Mouse (Mus musculus) forebrain, embryonic 14.5 days (tissue): ENCODE results near the gene Fcrl1. TPM values are rescaled to one million over a fixed set of nuclear protein-coding genes. Genes with fewer than 3 reads are reported as not detected.

Experiments used
- ATAC-seq: fragments of 200-750 bp; cut with Nextera tagmentation; 2 replicates; pipeline ENCODE4 v1.8.0; 2017; ENCODE audit warnings: mild to moderate bottlenecking, moderate library complexity
- DNase-seq: peaks from one replicate; pipeline ENCODE4 v3.0.0-alpha.2; 2015; ENCODE audit warnings: low spot score
- H3K27ac ChIP-seq: fragments of 300-500 bp; sonication (generic); 2 replicates; pipeline ENCODE4 v1.5.1; 2014; ENCODE audit warnings: low read depth, mild to moderate bottlenecking, control low read depth, low read length, moderate library complexity
- H3K27me3 ChIP-seq: fragments of 300-500 bp; sonication (generic); replicated peaks from 2 replicates; pipeline ENCODE4 v1.6.1; 2014; ENCODE audit warnings: low read length, control low read depth, mixed read lengths; ENCODE audit not compliant: control insufficient read depth, insufficient read depth
- H3K36me3 ChIP-seq: fragments of 300-500 bp; sonication (generic); 2 replicates; pipeline ENCODE4 v1.6.1; 2014; ENCODE audit warnings: low read length, control low read depth; ENCODE audit not compliant: control insufficient read depth, insufficient read depth
- H3K4me1 ChIP-seq: fragments of 300-500 bp; sonication (generic); 2 replicates; pipeline ENCODE4 v1.6.1; 2014; ENCODE audit warnings: antibody characterized with exemption, low read length, control low read depth; ENCODE audit not compliant: control insufficient read depth, insufficient read depth
- H3K4me2 ChIP-seq: fragments of 300-500 bp; sonication (generic); 2 replicates; pipeline ENCODE4 v1.6.1; 2014; ENCODE audit warnings: mild to moderate bottlenecking, control low read depth, low read length
- H3K4me3 ChIP-seq: fragments of 300-500 bp; sonication (generic); 2 replicates; pipeline ENCODE4 v1.5.1; 2014; ENCODE audit warnings: low read depth, low read length, control low read depth
- H3K9ac ChIP-seq: fragments of 300-500 bp; sonication (generic); 2 replicates; pipeline ENCODE4 v1.6.1; 2014; ENCODE audit warnings: mild to moderate bottlenecking, low read length, control low read depth, moderate library complexity
- H3K9me3 ChIP-seq: fragments of 300-500 bp; sonication (generic); replicated peaks from 2 replicates; pipeline ENCODE4 v1.6.1; 2016; ENCODE audit warnings: low read length, control low read depth, mixed read lengths; ENCODE audit not compliant: control insufficient read depth
- WGBS: fragments of 180-500 bp; shearing (Covaris S2); extraction: QIAGEN DNeasy Blood & Tissue Kit; methylation state at CpG from one replicate; pipeline ENCODE4 v1.1.7; 2014; 5-methylcytosine and 5-hydroxymethylcytosine counted together
- polyA plus RNA-seq: library from polyadenylated mRNA; unstranded; fragments of >200 nt; fragmentation: Nextera tagmentation; extraction: Ambion mirVana; gene quantifications from 2 replicates; pipeline ENCODE4 v1.2.1, GENCODE M21; 2014

Gene Fcrl1
- polyA plus RNA-seq, 1 experiment from 2014 or later: 0.11 TPM

GRCm38 (mm10) chr3:87401321-87401720 is 25.1 kb downstream of the Fcrl1 start:
- no peaks in the 10 kb centered on the region for H3K4me1 ChIP-seq
- WGBS: 68% methylated on average over 5 of the region's 5 CpGs
- H3K4me3 ChIP-seq: no peak overlapping the region
- H3K9me3 ChIP-seq: no peaks in the 10 kb centered on the region
- no peaks in the 10 kb centered on the region for H3K27me3 ChIP-seq
- H3K36me3 ChIP-seq: no peaks in the 10 kb centered on the region
- no peak overlapping the region for H3K27ac ChIP-seq
- H3K9ac ChIP-seq: no peak overlapping the region
- H3K4me2 ChIP-seq: no peak overlapping the region
- no peak for ATAC-seq
- no peak for DNase-seq

- Histone ChIP-seq H3K4me3 (no peak overlapping the region), H3K27ac (no peak overlapping the region), H3K4me1 (no peaks in the 10 kb centered on the region), H3K36me3 (no peaks in the 10 kb centered on the region), H3K9ac (no peak overlapping the region), H3K4me2 (no peak overlapping the region), H3K9me3 (no peaks in the 10 kb centered on the region), H3K27me3 (no peaks in the 10 kb centered on the region)
- 21% methylated on average over 4 of the region's 4 CpGs for WGBS
- DNase-seq (no peak), ATAC-seq (no peak)
Observed at GRCm38 (mm10) chr3:87408171-87408570, 32.0 kb downstream of the Fcrl1 start.

DNA sequence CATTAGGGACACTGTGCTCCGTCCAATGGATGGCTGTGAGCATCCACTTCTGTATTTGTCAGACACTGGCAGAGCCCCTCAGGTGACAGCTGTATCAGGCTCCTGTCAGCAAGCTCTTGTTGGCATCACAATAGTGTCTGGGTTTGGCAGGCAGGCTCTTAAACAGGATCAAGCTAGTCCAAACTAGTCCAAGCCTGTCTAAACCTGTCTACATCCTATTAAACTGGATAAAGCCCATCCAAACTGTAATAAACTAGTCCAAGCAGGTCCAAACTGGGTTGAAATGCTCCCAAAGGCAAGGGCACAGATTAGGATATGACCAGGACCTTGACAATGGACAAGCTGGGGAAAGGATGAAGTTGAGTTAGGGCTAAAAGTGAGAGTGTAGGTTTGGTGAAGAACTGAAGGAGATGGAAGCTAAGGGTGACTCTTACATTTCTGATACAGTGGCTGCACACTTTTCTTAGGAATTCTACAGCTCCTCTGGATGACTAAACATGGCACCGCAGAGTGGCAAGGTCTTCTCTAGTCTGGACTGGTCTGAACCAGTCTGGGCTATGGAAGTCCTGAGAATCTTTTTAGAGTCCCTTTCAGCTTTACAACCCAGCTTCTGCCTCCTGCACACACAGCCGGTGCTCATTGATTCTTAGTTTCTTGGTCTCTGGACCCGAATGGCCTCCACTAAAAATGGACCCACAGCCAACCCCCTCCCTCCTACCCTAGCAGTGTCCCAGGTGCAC is 33.2 kb downstream of the Fcrl1 start:
- no peaks in the 10 kb centered on the region for H3K27me3 ChIP-seq
- H3K27ac ChIP-seq: no peak overlapping the region
- no peaks in the 10 kb centered on the region for H3K36me3 ChIP-seq
- no peaks in the 10 kb centered on the region for H3K9me3 ChIP-seq
- H3K4me1 ChIP-seq: no peaks in the 10 kb centered on the region
- H3K9ac ChIP-seq: no peak overlapping the region
- no peak overlapping the region for H3K4me3 ChIP-seq
- H3K4me2 ChIP-seq: no peak overlapping the region
- DNase-seq (no peak), ATAC-seq (no peak)
- 73% methylated on average over 4 of the region's 4 CpGs for WGBS

GRCm38 (mm10) chr3:87410605-87411004 is 34.4 kb downstream of the Fcrl1 start:
- Histone ChIP-seq H3K9ac (no peak overlapping the region), H3K4me3 (no peak overlapping the region), H3K4me2 (no peak overlapping the region), H3K9me3 (no peaks in the 10 kb centered on the region), H3K36me3 (no peaks in the 10 kb centered on the region), H3K4me1 (no peaks in the 10 kb centered on the region), H3K27ac (no peak overlapping the region), H3K27me3 (no peaks in the 10 kb centered on the region)
- WGBS: 87% methylated on average over 6 of the region's 6 CpGs
- ATAC-seq: no peak
- DNase-seq: no peak

- DNase-seq (peak; percentile 50), ATAC-seq (peak; percentile 72)
- Histone ChIP-seq H3K4me2 (no peak overlapping the region), H3K27me3 (no peaks in the 10 kb centered on the region), H3K27ac (no peak overlapping the region), H3K4me1 (no peaks in the 10 kb centered on the region), H3K36me3 (no peaks in the 10 kb centered on the region), H3K9ac (no peak overlapping the region), H3K9me3 (no peaks in the 10 kb centered on the region), H3K4me3 (no peak overlapping the region)
- WGBS: 15% methylated on average over 12 of the region's 12 CpGs
Observed at GRCm38 (mm10) chr3:87411150-87411549, 35.0 kb downstream of the Fcrl1 start.

DNA sequence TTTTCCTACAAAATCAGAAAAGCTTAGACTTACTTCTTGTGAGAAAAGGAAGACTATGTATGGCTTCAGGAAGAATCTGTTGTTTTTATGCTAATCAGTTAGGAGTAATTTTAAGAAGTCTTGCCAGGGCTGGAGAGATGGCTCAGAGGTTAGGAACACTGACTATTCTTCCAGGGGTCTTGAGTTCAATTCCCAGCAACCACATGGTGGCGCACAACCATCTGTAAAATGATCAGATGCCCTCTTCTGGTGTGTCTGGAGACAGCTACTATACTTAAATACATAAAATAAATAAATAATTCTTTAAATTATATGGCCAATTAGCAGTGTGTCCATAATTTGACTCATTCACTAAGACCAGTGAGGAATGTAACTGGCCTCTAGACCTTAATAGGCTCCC is 44.5 kb downstream of the Fcrl1 start:
- WGBS: 60% methylated on average over 1 of the region's 1 CpGs
- Histone ChIP-seq H3K27ac (no peak overlapping the region), H3K4me3 (no peak overlapping the region), H3K9me3 (no peaks in the 10 kb centered on the region), H3K4me1 (no peaks in the 10 kb centered on the region), H3K36me3 (no peaks in the 10 kb centered on the region), H3K9ac (no peak overlapping the region), H3K4me2 (no peak overlapping the region), H3K27me3 (no peaks in the 10 kb centered on the region)
- ATAC-seq (no peak), DNase-seq (no peak)

DNA sequence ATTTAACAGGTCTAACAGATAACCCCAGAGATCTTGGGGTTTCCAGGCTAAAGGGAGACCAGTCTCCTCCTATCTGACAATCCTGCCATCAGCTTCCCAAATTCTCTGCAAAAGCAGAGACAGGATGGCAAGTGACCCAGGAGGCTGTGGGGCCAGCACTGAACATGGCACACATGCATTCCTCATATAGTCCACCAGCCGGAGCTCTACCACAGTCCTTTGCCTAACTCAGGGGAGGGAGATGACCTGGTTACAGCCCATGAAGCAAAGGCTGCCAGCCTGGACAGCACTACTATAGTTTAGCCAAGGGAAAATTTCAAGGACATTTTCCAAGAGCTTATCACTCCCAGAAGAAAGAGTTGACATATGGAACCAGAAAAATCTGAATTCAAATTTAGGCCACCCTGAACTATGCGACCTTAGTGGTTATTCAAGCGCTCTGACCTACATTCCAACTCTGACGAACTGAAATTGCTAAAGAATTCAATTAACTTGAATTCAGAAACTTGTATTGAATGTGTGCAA is 46.3 kb downstream of the Fcrl1 start:
- no peak for ATAC-seq
- 76% methylated on average over 4 of the region's 4 CpGs for WGBS

GRCm38 (mm10) chr3:87435479-87435878 is 59.3 kb downstream of the Fcrl1 start, which contains the start of gene Fcrl5:
Gene Fcrl5, plus strand, starts transcription at chr3:87435773.
- H3K4me2 ChIP-seq: no peak within 1 kb of the TSS
- WGBS: 92% methylated on average over 5 of the region's 5 CpGs
- H3K36me3 ChIP-seq: no peaks in the 10 kb centered on the region
- H3K9ac ChIP-seq: no peak within 1 kb of the TSS
- DNase-seq: no peak
- H3K27ac ChIP-seq: no peak within 1 kb of the TSS
- H3K9me3 ChIP-seq: 0 out of 2 replicates have a peak, but pooled peaks cover 3% of the 10 kb centered on the region
- no peak for ATAC-seq
- no peaks in the 10 kb centered on the region for H3K4me1 ChIP-seq
- no peak within 1 kb of the TSS for H3K4me3 ChIP-seq
- no peaks in the 10 kb centered on the region for H3K27me3 ChIP-seq

More for the DNA sequence above, 46.3 kb downstream of the Fcrl1 start:
- no peak overlapping the region for H3K4me3 ChIP-seq
- H3K4me1 ChIP-seq: no peaks in the 10 kb centered on the region
- H3K9me3 ChIP-seq: no peaks in the 10 kb centered on the region
- no peaks in the 10 kb centered on the region for H3K36me3 ChIP-seq
- no peak overlapping the region for H3K4me2 ChIP-seq
- H3K27ac ChIP-seq: no peak overlapping the region
- H3K9ac ChIP-seq: no peak overlapping the region
- no peaks in the 10 kb centered on the region for H3K27me3 ChIP-seq
- DNase-seq: no peak

DNA sequence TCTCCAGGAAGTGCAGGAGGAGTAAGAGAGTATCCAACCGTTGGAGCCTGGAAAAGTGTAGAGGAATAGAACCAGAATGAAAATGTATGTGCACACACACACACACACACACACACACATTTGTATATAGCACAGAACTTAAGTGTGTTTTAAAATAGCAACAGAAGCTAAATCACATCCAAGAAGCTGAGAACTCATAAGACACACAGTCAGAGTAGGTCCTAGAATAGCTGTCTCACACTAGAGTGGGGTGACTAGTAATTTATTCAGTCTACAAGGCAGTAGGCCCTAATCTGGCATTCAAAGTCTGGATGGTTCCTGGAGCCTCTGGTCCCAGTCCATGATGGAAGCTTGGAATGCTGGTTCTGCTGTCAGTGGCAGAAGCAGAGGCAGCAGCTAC is 64.4 kb downstream of the Fcrl1 start:
- no peaks in the 10 kb centered on the region for H3K27me3 ChIP-seq
- ATAC-seq (no peak), DNase-seq (no peak)
- H3K36me3 ChIP-seq: no peaks in the 10 kb centered on the region
- WGBS: 82% methylated on average over 1 of the region's 1 CpGs
- no peaks in the 10 kb centered on the region for H3K4me1 ChIP-seq
- H3K4me2 ChIP-seq: no peak overlapping the region
- H3K4me3 ChIP-seq: no peak overlapping the region
- H3K9ac ChIP-seq: no peak overlapping the region
- 0 out of 2 replicates have a peak, but pooled peaks cover 3% of the 10 kb centered on the region for H3K9me3 ChIP-seq
- H3K27ac ChIP-seq: no peak overlapping the region
